Mouse (Mus musculus) spleen, embryonic (tissue): Measurements from ENCODE around the gene Snapin.

Experiments used
- CTCF ChIA-PET: fragments of 350-600 bp; sonication (Branson Sonifier 250); formaldehyde crosslinking; loops from one replicate; lab custom pipeline; 2022; lab: Charles Lee

Gene Snapin

DNA sequence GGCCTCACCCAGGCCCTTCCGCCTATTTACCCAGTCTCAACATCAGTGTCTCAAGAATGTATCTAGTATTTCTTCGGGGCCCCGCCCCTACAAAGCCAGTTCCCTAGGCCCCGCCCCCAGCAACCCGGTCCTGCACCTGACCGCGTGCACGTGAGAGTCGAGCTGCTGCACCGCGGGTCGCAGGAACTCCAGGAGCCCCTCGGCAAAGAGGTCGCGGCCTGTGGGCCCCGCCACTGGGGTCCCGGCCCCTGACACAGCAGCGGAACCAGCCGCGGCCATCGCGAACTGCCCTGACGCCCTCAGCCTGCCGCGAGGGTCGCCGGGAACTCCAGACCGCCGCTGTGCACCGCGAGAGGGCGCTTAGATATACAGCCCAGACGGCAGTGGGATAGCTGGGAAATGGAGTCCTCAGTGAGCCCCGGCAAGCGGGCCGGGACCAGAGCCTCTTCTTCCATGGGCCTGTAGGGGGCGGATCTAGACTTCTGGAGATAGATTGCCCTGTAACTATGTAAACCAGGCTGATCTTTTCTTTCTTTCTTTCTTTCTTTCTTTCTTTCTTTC lies at the start of gene Snapin:
Snapin (minus strand) TSS at position 338 of the 561 bp plus-strand sequence.
- CTCF ChIA-PET, result interaction anchor here (0.6 to 0.7 kb wide), 2 partner anchors 22 to 1164 kb away, joined by 3 to 5 read pairs; no protein-coding TSS in a partner anchor

- CTCF ChIA-PET, result no interaction called here
These were observed 47.1 kb upstream of the Snapin start for GRCm38 (mm10) chr3:90537905-90538296.

DNA sequence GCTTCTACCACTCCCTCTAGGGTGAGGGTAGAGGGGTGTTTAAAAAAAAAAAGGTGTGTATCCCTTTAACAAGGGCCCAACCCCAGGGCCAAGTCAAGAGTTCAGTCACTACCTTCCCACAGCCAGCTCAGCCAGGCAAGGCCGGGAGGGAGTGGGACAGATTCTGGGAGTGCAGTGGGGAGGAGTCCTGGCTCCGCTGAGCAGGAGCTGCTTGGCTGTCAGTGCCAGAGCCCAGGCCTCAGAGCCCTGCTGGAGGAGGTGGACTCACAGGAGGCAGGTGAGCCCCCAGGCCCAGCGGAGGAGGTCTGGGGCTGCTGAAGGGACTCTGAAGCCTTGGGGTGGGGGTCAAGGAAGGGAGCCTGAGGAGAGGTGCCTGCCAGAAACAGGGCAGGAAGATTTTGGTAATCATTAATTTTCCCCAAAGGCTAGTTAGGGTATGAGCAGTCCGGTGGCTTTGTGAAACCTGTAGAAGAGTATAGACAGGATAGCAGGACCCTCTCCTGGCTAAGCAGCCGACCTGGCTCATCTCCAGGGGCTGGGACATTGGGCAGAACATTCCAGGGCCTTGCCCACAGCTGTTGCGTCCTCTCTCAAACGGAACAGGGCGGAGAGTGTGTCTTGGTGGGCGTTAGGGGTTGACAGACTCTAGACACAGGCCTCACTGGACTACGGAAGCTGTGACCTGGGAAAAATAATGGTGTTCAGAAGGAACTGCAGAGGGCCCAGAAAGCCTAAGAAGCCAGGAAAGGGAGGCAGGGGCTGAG lies 46.5 kb upstream of the Snapin start, which contains the start of gene S100a16:
S100a16 (plus strand) TSS at position 114 of the 764 bp plus-strand sequence.
- CTCF ChIA-PET, result interaction anchor here (0.6 kb wide), 1 partner anchor 22 kb away, joined by 5 read pairs; no protein-coding TSS in a partner anchor

GRCm38 (mm10) chr3:90535446-90535845 lies 44.6 kb upstream of the Snapin start:
- CTCF ChIA-PET, result no interaction called here

- CTCF ChIA-PET, result no interaction called here
These were observed 40.9 kb upstream of the Snapin start for GRCm38 (mm10) chr3:90531713-90532112.

- CTCF ChIA-PET, result no interaction called here
These were observed 36.5 kb upstream of the Snapin start for GRCm38 (mm10) chr3:90527291-90527873.

- CTCF ChIA-PET, result no interaction called here
These were observed 35.7 kb upstream of the Snapin start, which contains the start of gene S100a14 for GRCm38 (mm10) chr3:90526580-90526979. TSS of gene S100a14 (plus strand) at chr3:90526856.

GRCm38 (mm10) chr3:90526076-90526475 lies 35.2 kb upstream of the Snapin start:
- CTCF ChIA-PET, result no interaction called here

GRCm38 (mm10) chr3:90525421-90525820 lies 34.6 kb upstream of the Snapin start:
- CTCF ChIA-PET, result interaction anchor here (0.6 kb wide), 1 partner anchor 121 kb away, joined by 3 read pairs; no protein-coding TSS in a partner anchor

- CTCF ChIA-PET, result no interaction called here
These were observed 26.9 kb upstream of the Snapin start for GRCm38 (mm10) chr3:90517711-90518110.

DNA sequence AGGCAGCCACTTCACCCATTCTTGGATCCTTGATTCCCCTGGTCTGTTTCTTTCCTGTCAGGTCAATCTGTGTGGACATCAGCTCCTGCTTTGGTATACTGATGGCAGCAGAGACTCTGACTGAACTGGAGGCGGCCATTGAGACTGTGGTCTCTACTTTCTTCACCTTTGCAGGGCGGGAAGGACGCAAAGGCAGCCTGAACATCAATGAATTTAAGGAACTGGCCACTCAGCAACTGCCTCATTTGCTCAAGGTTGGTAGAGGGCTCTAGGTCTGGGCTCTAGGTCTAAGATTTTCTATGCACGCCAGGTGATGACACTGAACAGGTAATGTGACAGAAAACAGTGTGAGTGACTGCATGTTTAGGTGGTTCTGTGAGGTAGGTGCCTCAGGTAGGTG lies 25.0 kb upstream of the Snapin start:
- CTCF ChIA-PET, result no interaction called here

GRCm38 (mm10) chr3:90515242-90515641 lies 24.4 kb upstream of the Snapin start:
- CTCF ChIA-PET, result no interaction called here

DNA sequence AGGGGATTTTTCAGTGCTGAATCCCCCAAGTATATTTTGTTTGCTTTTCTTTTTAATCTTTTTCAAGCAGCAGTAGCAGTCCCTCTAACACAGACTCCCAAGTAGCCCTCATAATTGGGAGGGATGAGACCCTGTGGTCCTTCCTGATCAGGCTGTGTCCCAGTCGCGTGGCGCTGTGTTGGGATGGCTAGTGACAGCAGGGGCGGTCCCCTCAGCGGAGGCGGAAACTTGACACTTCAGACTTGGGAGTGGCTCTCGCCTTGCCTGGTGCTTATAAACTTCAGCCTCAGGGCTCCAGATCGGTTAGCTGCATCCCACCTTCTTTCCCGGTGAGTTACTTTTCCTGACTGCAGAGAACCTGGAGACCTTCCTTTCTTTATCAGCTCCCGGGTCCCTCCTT lies 23.9 kb upstream of the Snapin start:
- CTCF ChIA-PET, result no interaction called here

DNA sequence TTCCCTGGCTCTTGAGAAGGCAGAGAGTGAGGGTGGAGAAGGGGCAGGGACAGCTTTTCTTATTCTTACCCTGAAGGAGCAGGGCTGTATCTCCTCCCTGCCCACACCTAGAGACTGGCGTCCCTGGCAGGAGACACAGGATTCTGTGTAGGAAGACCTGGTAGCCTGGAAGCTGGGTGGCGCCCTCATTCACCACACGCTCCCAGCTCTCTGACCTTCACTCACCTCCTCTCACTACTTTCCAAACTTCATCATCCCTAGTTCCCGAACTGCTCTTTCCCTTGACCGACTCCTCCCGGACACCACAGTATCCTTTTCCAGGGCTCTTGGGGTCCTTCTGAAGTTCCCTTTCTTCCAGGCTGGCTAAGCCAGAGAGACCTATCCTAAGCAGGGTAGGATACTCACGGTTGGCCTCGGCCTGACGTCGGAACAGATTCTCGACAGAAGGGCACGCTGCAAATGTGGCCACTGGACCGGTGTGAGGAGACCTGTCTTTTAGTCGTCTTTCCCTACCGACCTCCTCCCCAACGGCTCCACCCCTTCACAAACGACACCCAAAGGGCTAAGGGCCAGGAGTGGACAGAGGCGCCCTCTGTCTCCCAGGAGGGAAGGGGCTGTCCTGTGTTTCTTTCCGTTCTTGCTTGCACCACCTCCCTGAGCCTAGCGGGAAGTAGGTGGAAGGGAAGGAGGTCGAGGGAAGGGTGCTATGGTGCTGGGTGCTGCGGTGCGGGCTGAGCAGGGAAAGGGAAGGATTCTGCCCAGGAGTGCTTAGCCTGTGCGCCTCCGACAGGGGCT lies 23.2 kb upstream of the Snapin start, which contains the start of the genes S100a1 and S100a13:
S100a1 (minus strand) TSS at position 597 of the 795 bp plus-strand sequence.
S100a13 (plus strand) TSS at position 640 of the 795 bp plus-strand sequence.
- CTCF ChIA-PET, result no interaction called here

GRCm38 (mm10) chr3:90512948-90513642 lies 22.3 kb upstream of the Snapin start:
- CTCF ChIA-PET, result no interaction called here

DNA sequence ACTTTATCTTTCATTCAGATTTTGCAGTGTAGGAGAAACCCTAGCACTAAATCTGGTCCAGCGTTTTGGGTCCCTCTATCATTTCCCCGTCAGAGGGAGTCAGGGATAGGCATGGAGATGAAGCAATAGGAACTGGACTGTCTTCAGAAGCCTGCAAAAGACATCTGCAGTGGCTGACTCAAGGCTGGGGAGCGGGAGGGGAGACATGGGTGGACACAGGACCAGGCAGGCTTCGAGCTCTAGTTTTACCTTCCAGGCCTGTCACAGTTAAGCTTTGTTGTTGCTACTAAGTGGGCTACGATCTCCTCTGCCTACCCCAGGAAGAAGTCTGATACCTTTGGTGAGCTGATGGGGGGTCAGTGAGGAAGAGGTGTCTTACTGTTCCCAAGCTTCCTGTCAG lies 21.4 kb upstream of the Snapin start:
- CTCF ChIA-PET, result interaction anchor here (0.6 to 1.1 kb wide), 2 partner anchors 100 to 103 kb away, joined by 3 to 4 read pairs; no protein-coding TSS in a partner anchor

DNA sequence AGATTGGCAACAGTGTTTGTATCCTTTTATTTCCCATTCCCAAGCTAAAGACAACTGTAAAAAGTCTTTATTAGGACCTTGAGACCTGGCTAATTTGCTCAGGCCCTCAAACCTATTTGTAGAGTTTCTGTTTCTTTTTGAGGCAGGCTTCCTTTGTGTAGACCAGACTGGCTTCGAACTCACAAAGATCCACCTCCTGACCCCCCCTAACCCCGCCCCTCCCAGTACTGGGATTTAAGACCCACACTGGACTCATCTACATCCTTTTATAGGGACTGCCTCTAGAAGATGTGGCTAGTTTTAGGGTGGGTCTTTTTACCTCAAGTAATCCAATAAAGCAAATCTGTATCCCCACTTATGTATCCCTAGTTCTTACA lies 18.9 kb upstream of the Snapin start:
- CTCF ChIA-PET, result no interaction called here

GRCm38 (mm10) chr3:90508950-90509746 lies 18.3 kb upstream of the Snapin start, which contains the start of gene Chtop:
TSS of gene Chtop (minus strand) at chr3:90509498.
- CTCF ChIA-PET, result no interaction called here

DNA sequence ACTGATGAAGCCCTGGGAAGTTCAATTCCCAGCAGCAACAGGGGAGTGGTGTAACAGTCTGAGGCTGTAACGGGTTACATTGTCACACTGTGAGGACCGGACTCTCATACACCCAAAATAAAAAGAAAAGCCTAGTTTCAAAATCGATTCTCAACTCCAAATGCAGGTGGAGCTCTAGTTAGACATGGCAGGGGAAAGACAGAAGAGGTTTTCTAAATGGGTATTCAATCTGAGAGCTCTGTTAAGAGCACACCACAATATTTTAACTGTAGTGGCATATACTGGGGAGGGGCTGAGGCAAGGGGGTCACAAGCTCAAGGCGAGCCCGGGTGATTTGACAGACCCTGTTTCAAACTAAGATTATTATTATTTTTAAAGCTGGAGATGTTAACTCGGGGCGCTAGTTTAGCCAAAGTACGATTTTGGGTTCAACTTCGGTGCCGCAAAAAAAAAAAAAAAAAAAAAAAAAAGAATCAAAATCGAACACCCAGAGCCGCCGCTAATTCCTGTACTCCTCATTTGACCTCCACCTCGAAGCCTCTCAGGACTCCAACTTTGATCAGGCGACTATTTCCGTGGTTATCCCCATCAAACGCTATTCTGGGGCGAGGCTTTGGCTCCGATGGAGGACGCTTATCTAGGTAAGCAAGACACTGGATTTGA lies 17.6 kb upstream of the Snapin start:
- CTCF ChIA-PET, result no interaction called here
